Mouse (Mus musculus) central nervous system, embryonic 14 days (tissue): Measurements from ENCODE around the gene Susd2. TPM values are rescaled to one million over a fixed set of nuclear protein-coding genes. Genes with fewer than 3 reads are reported as not detected.

Experiments used
- polyA plus RNA-seq: library from polyadenylated mRNA; depleted of rRNA; stranded (reverse); fragments of >200 nt; gene quantifications from 2 replicates; pipeline ENCODE4 v1.2.3, GENCODE M21; 2012; rRNA removed

Gene Susd2
- 3.7 and 5.1 TPM in 2 replicates for polyA plus RNA-seq

DNA sequence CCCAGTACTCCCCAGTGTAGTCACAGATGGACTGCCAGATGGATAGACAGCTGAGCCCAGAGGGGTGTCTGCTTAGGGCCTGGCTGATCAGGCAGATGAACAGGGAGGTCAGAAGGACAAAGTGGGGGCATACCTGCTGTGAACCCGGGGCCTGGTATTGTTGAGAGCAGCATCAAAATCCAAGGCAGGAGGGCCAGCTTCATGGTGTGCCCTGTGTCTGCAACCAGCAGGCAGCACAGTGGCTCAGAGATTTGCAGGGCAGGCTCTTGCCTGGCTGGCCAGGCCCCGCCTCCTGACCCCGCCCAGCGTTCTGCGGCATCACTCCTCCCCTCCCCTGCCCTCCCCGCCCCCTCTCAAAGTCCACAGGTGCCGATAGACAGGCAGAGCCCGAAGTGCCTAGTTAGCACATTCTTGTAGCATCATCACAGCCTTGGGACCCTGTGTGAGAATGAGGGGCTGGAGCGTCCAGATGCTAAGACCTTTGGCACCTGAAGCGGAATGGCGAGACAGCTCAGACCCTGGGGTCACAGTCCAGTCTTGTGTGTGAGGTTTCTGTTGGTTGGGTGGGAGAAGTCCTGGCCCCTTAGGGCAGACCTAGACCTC, at the start of gene Susd2:
TSS of gene Susd2 (minus strand) at position 268 of the 603 bp plus-strand sequence.

DNA sequence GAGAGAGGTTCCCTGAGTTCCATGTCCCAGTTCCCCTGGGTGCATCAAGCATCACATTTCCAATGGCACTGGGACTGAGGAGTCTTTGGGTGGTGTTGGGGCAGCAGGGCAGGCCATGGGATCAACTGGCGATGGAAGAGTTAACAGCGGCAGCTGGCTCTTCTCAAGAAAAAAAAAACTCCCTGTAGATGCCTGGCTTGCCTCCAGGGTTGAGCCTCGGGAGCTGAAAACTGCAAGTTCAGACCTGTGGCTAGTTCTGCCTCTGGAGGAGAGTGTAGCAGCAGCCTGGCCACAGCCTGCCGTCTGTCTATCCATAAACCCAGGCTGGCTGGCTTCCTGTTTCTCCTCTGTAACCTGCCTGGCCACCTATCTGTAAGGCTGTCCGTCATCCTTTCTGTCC, 54.7 kb downstream of the Susd2 start, which contains the start of gene Ggt5:
TSS of gene Ggt5 (plus strand) at position 212 of the 400 bp plus-strand sequence.

Other genes with a start within 250 kb of the Susd2 start
- gene Upb1, start 242.9 kb downstream of the Susd2 start, polyA plus RNA-seq, result 0.04 and 0.10 TPM in 2 replicates
- 126 and 148 TPM in 2 replicates for gene Snrpd3, start 126.5 kb downstream of the Susd2 start, polyA plus RNA-seq
- gene Gucd1, start 126.0 kb downstream of the Susd2 start, polyA plus RNA-seq, result 31.5 and 31.6 TPM in 2 replicates
- 21.7 and 24.2 TPM in 2 replicates for gene Lrrc75b, start 83.7 kb downstream of the Susd2 start, polyA plus RNA-seq
- gene Ggt1, start 82.4 kb downstream of the Susd2 start, polyA plus RNA-seq, result 1.9 and 2.6 TPM in 2 replicates
- 5.9 and 8.0 TPM in 2 replicates for gene Ggt5, start 54.7 kb downstream of the Susd2 start, polyA plus RNA-seq
- 43.6 and 46.2 TPM in 2 replicates for gene Cabin1, start 120.3 kb upstream of the Susd2 start, polyA plus RNA-seq
- gene Ddt, start 129.4 kb upstream of the Susd2 start, polyA plus RNA-seq, result 58.7 and 64.5 TPM in 2 replicates
- 0.19 TPM in 1 of 2 replicates, not detected in the other for gene Gm20441, start 136.9 kb upstream of the Susd2 start, polyA plus RNA-seq
- gene Gstt3, start 137.4 kb upstream of the Susd2 start, polyA plus RNA-seq, result 1.1 and 4.6 TPM in 2 replicates
- gene Gstt1, start 154.6 kb upstream of the Susd2 start, polyA plus RNA-seq, result 10.6 and 12.6 TPM in 2 replicates
- 0.08 TPM in 1 of 2 replicates, not detected in the other for gene Gstt4, start 178.5 kb upstream of the Susd2 start, polyA plus RNA-seq
- 10.4 and 14.7 TPM in 2 replicates for gene Gstt2, start 193.4 kb upstream of the Susd2 start, polyA plus RNA-seq
- gene Mif, start 216.2 kb upstream of the Susd2 start, polyA plus RNA-seq, result 1,561 and 1,730 TPM in 2 replicates
- gene Derl3, start 249.4 kb upstream of the Susd2 start, polyA plus RNA-seq, result 2.6 and 4.1 TPM in 2 replicates